ENCODE assay signal across 18 mouse cellular contexts in genomic region chr13:108524969-108525368, GRCm38 (mm10).
"Had no signal": no experiment of that assay in that cellular context is flagged by ENCODE, and none has a peak within 500 bp of the region (broad histone marks: within the 10 kb centered on the region; RNA-seq: fewer than 3 reads in every experiment).

No protein-coding gene starts in this region.

- H3K9ac ChIP-seq: liver, embryonic 14.5 days; liver, postnatal 0 days; midbrain, embryonic 12.5 days; neural tube, embryonic 13.5 days; stomach, embryonic 15.5 days had no signal

- DNase-seq: kidney, adult 18-20 months; kidney, adult 9 months; kidney, postnatal 14 days; kidney, postnatal 4 days; liver, postnatal 0 days; lung, postnatal 14 days; lung, postnatal 4 days; retina, postnatal 1 day; spleen, adult 18-20 months; thymus, adult 18-20 months; thymus, postnatal 36 days had no signal

- ATAC-seq: liver, postnatal 0 days; midbrain, embryonic 16.5 days had no signal

- H3K27me3 ChIP-seq: midbrain, embryonic 12.5 days; neural tube, embryonic 13.5 days; stomach, embryonic 15.5 days had no signal

- H3K4me2 ChIP-seq: liver, embryonic 11.5 days; midbrain, embryonic 12.5 days; neural tube, embryonic 13.5 days; stomach, embryonic 15.5 days had no signal

- H3K4me1 ChIP-seq: midbrain, embryonic 12.5 days; stomach, embryonic 15.5 days had no signal

- H3K36me3 ChIP-seq: midbrain, embryonic 12.5 days; neural tube, embryonic 13.5 days; stomach, embryonic 15.5 days had no signal

- H3K9me3 ChIP-seq: midbrain, embryonic 12.5 days; neural tube, embryonic 13.5 days; stomach, embryonic 15.5 days had no signal

- H3K27ac ChIP-seq: liver, embryonic 14.5 days; midbrain, embryonic 12.5 days; neural tube, embryonic 13.5 days; stomach, embryonic 15.5 days had no signal

- H3K4me3 ChIP-seq: midbrain, embryonic 12.5 days; myocyte; neural tube, embryonic 13.5 days; stomach, embryonic 15.5 days had no signal
